Mouse (Mus musculus): ENCODE results near the gene Spdye4a. TPM values are rescaled to one million over a fixed set of nuclear protein-coding genes. Genes with fewer than 3 reads are reported as not detected.

Spdye4a gene
- polyA plus RNA-seq, 1 experiment from 2014 or later = 0.15 TPM

DNA sequence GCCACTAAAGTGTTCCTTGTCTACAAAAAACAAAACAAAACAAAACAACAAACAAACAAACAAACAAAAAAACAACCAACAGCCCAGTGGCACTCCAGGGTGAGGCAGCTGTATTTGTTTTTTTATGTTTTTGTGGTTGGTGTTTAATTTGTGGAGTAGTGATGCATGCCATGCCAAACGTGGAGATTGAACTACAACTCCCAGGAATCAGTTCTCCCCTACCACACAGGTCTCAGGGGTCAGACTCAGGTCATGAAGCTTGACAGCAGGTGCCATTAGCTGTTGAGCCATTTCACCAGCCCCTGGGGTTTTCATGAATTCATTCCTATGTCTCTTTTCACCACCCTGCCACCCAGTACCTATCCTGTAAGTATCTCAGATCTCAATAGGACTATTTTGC, 38.7 kb upstream of the Spdye4a start:
- no peak for ATAC-seq (ENCODE audit: low read depth)
- Histone ChIP-seq H3K36me3 (ENCODE audit: control insufficient read depth, insufficient read depth, low read length) (peaks cover 28% of the 10 kb centered on the region), H3K4me1 (ENCODE audit: control insufficient read depth, insufficient read depth, low read length) (peaks cover 11% of the 10 kb centered on the region), H3K4me3 (ENCODE audit: low read depth, low read length) (no peak overlapping the region), H3K27me3 (ENCODE audit: control insufficient read depth, insufficient read depth, low read length) (no peaks in the 10 kb centered on the region), H3K4me2 (ENCODE audit: low read depth, low read length) (no peak overlapping the region), H3K27ac (ENCODE audit: low read depth, low read length) (no peak overlapping the region), H3K9me3 (ENCODE audit: control insufficient read depth, low read length) (no peaks in the 10 kb centered on the region), H3K9ac (replicated peaks; ENCODE audit: low read depth, low read length) (no peak overlapping the region)
- 50% methylated on average over 1 of the region's 1 CpGs for WGBS

GRCm38 (mm10) chr5:143264689-143265088, 38.0 kb upstream of the Spdye4a start:
- Histone ChIP-seq H3K27me3 (ENCODE audit: control insufficient read depth, insufficient read depth, low read length) (no peaks in the 10 kb centered on the region), H3K9ac (replicated peaks; ENCODE audit: low read depth, low read length) (no peak overlapping the region), H3K4me1 (ENCODE audit: control insufficient read depth, insufficient read depth, low read length) (peaks cover 10% of the 10 kb centered on the region), H3K36me3 (ENCODE audit: control insufficient read depth, insufficient read depth, low read length) (peaks cover 33% of the 10 kb centered on the region), H3K9me3 (ENCODE audit: control insufficient read depth, low read length) (no peaks in the 10 kb centered on the region), H3K4me3 (ENCODE audit: low read depth, low read length) (no peak overlapping the region), H3K27ac (ENCODE audit: low read depth, low read length) (no peak overlapping the region), H3K4me2 (ENCODE audit: low read depth, low read length) (no peak overlapping the region)
- 93% methylated on average over 10 of the region's 10 CpGs for WGBS
- ATAC-seq (ENCODE audit: low read depth) = no peak

DNA sequence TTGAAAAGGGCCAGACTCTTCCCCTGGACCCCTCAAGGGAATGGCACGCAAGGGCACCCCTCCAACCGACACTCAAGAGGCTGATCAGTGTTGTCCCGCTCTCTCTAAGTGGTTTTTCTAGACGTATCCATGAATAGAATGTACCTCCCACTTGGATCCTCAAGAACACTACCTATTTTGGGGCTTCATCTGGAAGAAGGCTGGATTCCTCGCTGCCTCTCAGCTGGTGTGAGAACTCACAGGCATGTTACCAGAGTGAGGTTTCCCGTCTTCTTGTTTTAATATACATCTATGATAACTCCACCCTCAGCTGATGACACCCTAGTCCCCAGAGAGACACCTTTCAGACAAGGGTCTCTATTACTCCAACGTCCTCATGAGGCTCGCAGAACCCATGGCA, 34.9 kb upstream of the Spdye4a start:
- peaks cover 12% of the 10 kb centered on the region for H3K27me3 ChIP-seq (ENCODE audit: control insufficient read depth, insufficient read depth, low read length)
- no peak overlapping the region for H3K27ac ChIP-seq (ENCODE audit: low read depth, low read length)
- no peak for ATAC-seq (ENCODE audit: low read depth)
- H3K9me3 ChIP-seq (ENCODE audit: control insufficient read depth, low read length) = no peaks in the 10 kb centered on the region
- H3K4me2 ChIP-seq (ENCODE audit: low read depth, low read length) = no peak overlapping the region
- H3K36me3 ChIP-seq (ENCODE audit: control insufficient read depth, insufficient read depth, low read length) = peaks cover 37% of the 10 kb centered on the region
- no peak overlapping the region for H3K4me3 ChIP-seq (ENCODE audit: low read depth, low read length)
- H3K9ac ChIP-seq (replicated peaks; ENCODE audit: low read depth, low read length) = no peak overlapping the region
- WGBS = 92% methylated on average over 8 of the region's 8 CpGs
- no peaks in the 10 kb centered on the region for H3K4me1 ChIP-seq (ENCODE audit: control insufficient read depth, insufficient read depth, low read length)

GRCm38 (mm10) chr5:143255802-143256201, 29.1 kb upstream of the Spdye4a start:
- H3K36me3 ChIP-seq (ENCODE audit: control insufficient read depth, insufficient read depth, low read length) = peaks cover 44% of the 10 kb centered on the region
- H3K4me1 ChIP-seq (ENCODE audit: control insufficient read depth, insufficient read depth, low read length) = peaks cover 10% of the 10 kb centered on the region
- ATAC-seq (ENCODE audit: low read depth) = no peak
- H3K27me3 ChIP-seq (ENCODE audit: control insufficient read depth, insufficient read depth, low read length) = peaks cover 49% of the 10 kb centered on the region
- H3K9me3 ChIP-seq (ENCODE audit: control insufficient read depth, low read length) = no peaks in the 10 kb centered on the region
- H3K4me2 ChIP-seq (ENCODE audit: low read depth, low read length) = no peak overlapping the region
- H3K27ac ChIP-seq (ENCODE audit: low read depth, low read length) = no peak overlapping the region
- H3K9ac ChIP-seq (replicated peaks; ENCODE audit: low read depth, low read length) = no peak overlapping the region
- 81% methylated on average over 5 of the region's 5 CpGs for WGBS
- no peak overlapping the region for H3K4me3 ChIP-seq (ENCODE audit: low read depth, low read length)

DNA sequence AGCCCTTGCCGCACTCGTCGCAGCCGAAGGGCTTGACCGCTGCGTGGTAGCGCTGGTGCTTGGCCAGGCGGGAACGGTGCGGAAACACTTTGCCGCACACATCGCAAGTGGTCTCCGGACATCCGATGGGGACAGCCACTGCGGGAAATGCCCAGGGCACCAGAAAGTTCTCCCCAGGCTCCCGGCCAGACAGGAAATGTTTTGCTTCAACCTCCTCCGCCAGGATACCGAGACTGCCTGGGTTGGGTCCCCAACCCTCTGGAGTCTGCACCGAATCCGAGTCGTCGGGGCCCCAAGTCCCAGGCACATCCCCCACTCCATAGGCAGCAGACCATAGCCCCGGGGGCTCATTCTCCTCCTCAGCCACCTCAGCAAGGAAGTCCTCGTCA, 28.4 kb upstream of the Spdye4a start:
- Histone ChIP-seq H3K4me2 (ENCODE audit: low read depth, low read length) (no peak overlapping the region), H3K9ac (replicated peaks; ENCODE audit: low read depth, low read length) (no peak overlapping the region), H3K4me1 (ENCODE audit: control insufficient read depth, insufficient read depth, low read length) (peaks cover 10% of the 10 kb centered on the region), H3K27ac (ENCODE audit: low read depth, low read length) (no peak overlapping the region), H3K9me3 (ENCODE audit: control insufficient read depth, low read length) (no peaks in the 10 kb centered on the region), H3K4me3 (ENCODE audit: low read depth, low read length) (no peak overlapping the region), H3K36me3 (ENCODE audit: control insufficient read depth, insufficient read depth, low read length) (peaks cover 38% of the 10 kb centered on the region), H3K27me3 (ENCODE audit: control insufficient read depth, insufficient read depth, low read length) (peaks cover 49% of the 10 kb centered on the region)
- 24% methylated on average over 24 of the region's 24 CpGs for WGBS
- no peak for ATAC-seq (ENCODE audit: low read depth)

- 13% methylated on average over 66 of the region's 66 CpGs for WGBS
- no peak overlapping the region for H3K27ac ChIP-seq (ENCODE audit: low read depth, low read length)
- peaks cover 39% of the 10 kb centered on the region for H3K36me3 ChIP-seq (ENCODE audit: control insufficient read depth, insufficient read depth, low read length)
- H3K9me3 ChIP-seq (ENCODE audit: control insufficient read depth, low read length) = no peaks in the 10 kb centered on the region
- ATAC-seq (ENCODE audit: low read depth) = 0 out of 2 replicates have a peak, but pooled peaks have one; percentile 5
- H3K27me3 ChIP-seq (ENCODE audit: control insufficient read depth, insufficient read depth, low read length) = peaks cover 49% of the 10 kb centered on the region
- H3K4me2 ChIP-seq (ENCODE audit: low read depth, low read length) = no peak overlapping the region
- no peak overlapping the region for H3K9ac ChIP-seq (replicated peaks; ENCODE audit: low read depth, low read length)
- H3K4me1 ChIP-seq (ENCODE audit: control insufficient read depth, insufficient read depth, low read length) = peaks cover 10% of the 10 kb centered on the region
- H3K4me3 ChIP-seq (ENCODE audit: low read depth, low read length) = no peak overlapping the region
Observed at GRCm38 (mm10) chr5:143254487-143255130, 27.9 kb upstream of the Spdye4a start.

DNA sequence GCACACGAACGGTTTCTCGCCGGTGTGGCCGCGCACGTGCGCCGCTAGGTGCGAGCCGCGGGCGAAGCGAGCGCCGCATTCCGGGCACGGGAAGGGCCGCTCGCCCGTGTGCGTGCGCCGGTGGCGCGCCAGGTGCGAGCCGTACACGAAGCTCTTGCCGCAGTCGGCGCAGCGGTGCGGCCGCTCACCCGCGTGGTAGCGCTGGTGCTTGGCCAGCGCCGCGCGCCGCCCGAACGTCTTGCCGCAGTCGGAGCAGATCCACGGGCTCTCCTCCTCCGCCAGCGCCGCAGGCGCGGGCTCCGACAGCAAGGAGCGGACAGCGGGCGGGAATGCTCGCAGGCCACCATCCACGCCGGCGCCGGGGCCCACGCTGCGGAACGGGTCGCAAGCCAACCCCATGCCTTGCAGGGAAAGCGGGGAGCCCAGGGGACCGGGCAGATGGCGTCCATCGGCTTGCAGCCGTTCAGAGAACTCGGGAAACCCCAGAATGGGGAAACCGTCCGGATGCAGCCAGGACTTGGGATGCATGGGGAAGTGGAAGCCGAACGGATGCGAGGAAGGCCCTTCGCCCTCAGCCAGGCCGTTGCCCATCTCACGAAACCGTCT, 27.3 kb upstream of the Spdye4a start:
- H3K4me2 ChIP-seq (ENCODE audit: low read depth, low read length) = peak overlapping the region; percentile 45
- ATAC-seq (ENCODE audit: low read depth) = peak; percentile 35
- H3K9ac ChIP-seq (replicated peaks; ENCODE audit: low read depth, low read length) = 0 out of 2 replicates have a peak overlapping the region, but pooled peaks have one; percentile 11
- WGBS = 8% methylated on average over 59 of the region's 81 CpGs
- H3K4me3 ChIP-seq (ENCODE audit: low read depth, low read length) = peak overlapping the region; percentile 19
- no peaks in the 10 kb centered on the region for H3K9me3 ChIP-seq (ENCODE audit: control insufficient read depth, low read length)
- peaks cover 10% of the 10 kb centered on the region for H3K4me1 ChIP-seq (ENCODE audit: control insufficient read depth, insufficient read depth, low read length)
- H3K27me3 ChIP-seq (ENCODE audit: control insufficient read depth, insufficient read depth, low read length) = peaks cover 49% of the 10 kb centered on the region
- H3K36me3 ChIP-seq (ENCODE audit: control insufficient read depth, insufficient read depth, low read length) = peaks cover 38% of the 10 kb centered on the region
- H3K27ac ChIP-seq (ENCODE audit: low read depth, low read length) = no peak overlapping the region

GRCm38 (mm10) chr5:143253186-143253880, 26.6 kb upstream of the Spdye4a start:
- H3K9ac ChIP-seq (replicated peaks; ENCODE audit: low read depth, low read length) = 0 out of 2 replicates have a peak overlapping the region, but pooled peaks have one; percentile 11
- ATAC-seq (ENCODE audit: low read depth) = no peak; the same call in 1 of the 2 replicates
- WGBS = 8% methylated on average over 95 of the region's 103 CpGs

GRCm38 (mm10) chr5:143252791-143253185, 26.1 kb upstream of the Spdye4a start:
- no peak for ATAC-seq (ENCODE audit: low read depth)
- Histone ChIP-seq H3K27me3 (ENCODE audit: control insufficient read depth, insufficient read depth, low read length) (peaks cover 48% of the 10 kb centered on the region), H3K27ac (ENCODE audit: low read depth, low read length) (no peak overlapping the region), H3K4me1 (ENCODE audit: control insufficient read depth, insufficient read depth, low read length) (peaks cover 10% of the 10 kb centered on the region), H3K9me3 (ENCODE audit: control insufficient read depth, low read length) (no peaks in the 10 kb centered on the region), H3K4me2 (ENCODE audit: low read depth, low read length) (no peak overlapping the region), H3K4me3 (ENCODE audit: low read depth, low read length) (no peak overlapping the region), H3K36me3 (ENCODE audit: control insufficient read depth, insufficient read depth, low read length) (peaks cover 43% of the 10 kb centered on the region), H3K9ac (replicated peaks; ENCODE audit: low read depth, low read length) (no peak overlapping the region)
- WGBS = 31% methylated on average over 18 of the region's 18 CpGs

More at GRCm38 (mm10) chr5:143253186-143253880, 26.6 kb upstream of the Spdye4a start:
- Histone ChIP-seq H3K4me1 (ENCODE audit: control insufficient read depth, insufficient read depth, low read length) (peaks cover 10% of the 10 kb centered on the region), H3K36me3 (ENCODE audit: control insufficient read depth, insufficient read depth, low read length) (peaks cover 39% of the 10 kb centered on the region), H3K27me3 (ENCODE audit: control insufficient read depth, insufficient read depth, low read length) (peaks cover 49% of the 10 kb centered on the region), H3K4me2 (ENCODE audit: low read depth, low read length) (peak overlapping the region; percentile 45), H3K9me3 (ENCODE audit: control insufficient read depth, low read length) (no peaks in the 10 kb centered on the region), H3K4me3 (ENCODE audit: low read depth, low read length) (peak overlapping the region; percentile 19; the same call in 1 of the 2 replicates), H3K27ac (ENCODE audit: low read depth, low read length) (no peak overlapping the region)

Measured in neural tube, embryonic 14.5 days (tissue).